Mouse (Mus musculus) myocyte (in vitro differentiated cells): ENCODE measurements around the gene Ssbp3. TPM values are rescaled to one million over a fixed set of nuclear protein-coding genes. Genes with fewer than 3 reads are reported as not detected.

Experiments used
- H3K27me3 ChIP-seq: one replicate; pipeline ENCODE4 v1.6.1; 2011; ENCODE audit not compliant: control insufficient read depth, insufficient read depth, insufficient read length
- H3K36me3 ChIP-seq: one replicate; pipeline ENCODE4 v1.6.1; 2011; ENCODE audit not compliant: control insufficient read depth, insufficient read depth
- H3K4me2 ChIP-seq: one replicate; pipeline ENCODE4 v1.6.1; 2011; ENCODE audit warnings: low read depth, control low read depth
- H3K4me3 ChIP-seq: one replicate; pipeline ENCODE4 v1.5.1; 2011; ENCODE audit warnings: mild to moderate bottlenecking, control low read depth, moderate library complexity
- H3K79me2 ChIP-seq: one replicate; pipeline ENCODE4 v1.6.1; 2011; ENCODE audit not compliant: control insufficient read depth, insufficient read depth
- H3ac ChIP-seq: one replicate; pipeline ENCODE4 v1.6.1; 2011; ENCODE audit not compliant: control insufficient read depth, insufficient read length
- CEBPB ChIP-seq: IDR thresholded peaks from 2 replicates; pipeline ENCODE4 v1.6.1; 2011; ENCODE audit warnings: mild to moderate bottlenecking, moderate library complexity; ENCODE audit not compliant: poor library complexity, insufficient read depth, severe bottlenecking
- E2F4 ChIP-seq: IDR thresholded peaks from one replicate; pipeline ENCODE4 v1.6.1; 2011; ENCODE audit warnings: mild to moderate bottlenecking, control low read depth, moderate library complexity; ENCODE audit not compliant: insufficient read depth
- MAX ChIP-seq: IDR thresholded peaks from one replicate; pipeline ENCODE4 v1.6.1; 2011; ENCODE audit warnings: low read depth, mild to moderate bottlenecking, control low read depth
- MYOD1 ChIP-seq, 3 experiments: IDR thresholded peaks; one replicate each; pipeline ENCODE4 v1.6.1; 2011; ENCODE audit warnings: control low read depth in 2 of 3, low read depth in 2 of 3, mild to moderate bottlenecking in 2 of 3, moderate library complexity in 1 of 3; ENCODE audit not compliant: insufficient read length in 2 of 3, control insufficient read depth in 1 of 3
- MYOG ChIP-seq, 3 experiments: IDR thresholded peaks; one replicate each; pipeline ENCODE4 v1.6.1; 2011; ENCODE audit warnings: control low read depth in 2 of 3, low read depth in 2 of 3, mild to moderate bottlenecking in 2 of 3; ENCODE audit not compliant: insufficient read length in 2 of 3, control insufficient read depth in 1 of 3, insufficient read depth in 1 of 3
- POLR2A ChIP-seq: IDR thresholded peaks from one replicate; pipeline ENCODE4 v1.6.1; 2011; ENCODE audit warnings: low read depth, mild to moderate bottlenecking, control low read depth, moderate library complexity; ENCODE audit not compliant: insufficient read length
- POLR2AphosphoS2 ChIP-seq: IDR thresholded peaks from one replicate; pipeline ENCODE4 v1.6.1; 2011; ENCODE audit warnings: low read depth, control low read depth; ENCODE audit not compliant: insufficient read length
- REST ChIP-seq: IDR thresholded peaks from one replicate; pipeline ENCODE4 v1.6.1; 2011; ENCODE audit warnings: mild to moderate bottlenecking, control low read depth, moderate library complexity; ENCODE audit not compliant: insufficient read depth, insufficient read length
- SRF ChIP-seq: IDR thresholded peaks from one replicate; pipeline ENCODE4 v1.6.1; 2011; ENCODE audit warnings: low read depth; ENCODE audit not compliant: control insufficient read depth, insufficient read length
- TCF12 ChIP-seq: IDR thresholded peaks from one replicate; pipeline ENCODE4 v1.6.1; 2011; ENCODE audit warnings: mild to moderate bottlenecking, control low read depth; ENCODE audit not compliant: poor library complexity, insufficient read depth, severe bottlenecking
- TCF3 ChIP-seq: IDR thresholded peaks from one replicate; pipeline ENCODE4 v1.6.1; 2011; ENCODE audit warnings: low read depth, control low read depth; ENCODE audit not compliant: insufficient read length
- USF1 ChIP-seq: IDR thresholded peaks from one replicate; pipeline ENCODE4 v1.6.1; 2011; ENCODE audit warnings: low read depth, mild to moderate bottlenecking, control low read depth, moderate library complexity
- polyA plus RNA-seq: library from polyadenylated mRNA; unstranded; fragments of >200 nt; fragmentation: generic; extraction: Trizol; gene quantifications from one replicate; pipeline ENCODE4 v1.2.1, GENCODE M21; 2012; ENCODE audit warnings: missing spikeins

The Ssbp3 gene
- polyA plus RNA-seq, 1 experiment, result 59.4 TPM

DNA sequence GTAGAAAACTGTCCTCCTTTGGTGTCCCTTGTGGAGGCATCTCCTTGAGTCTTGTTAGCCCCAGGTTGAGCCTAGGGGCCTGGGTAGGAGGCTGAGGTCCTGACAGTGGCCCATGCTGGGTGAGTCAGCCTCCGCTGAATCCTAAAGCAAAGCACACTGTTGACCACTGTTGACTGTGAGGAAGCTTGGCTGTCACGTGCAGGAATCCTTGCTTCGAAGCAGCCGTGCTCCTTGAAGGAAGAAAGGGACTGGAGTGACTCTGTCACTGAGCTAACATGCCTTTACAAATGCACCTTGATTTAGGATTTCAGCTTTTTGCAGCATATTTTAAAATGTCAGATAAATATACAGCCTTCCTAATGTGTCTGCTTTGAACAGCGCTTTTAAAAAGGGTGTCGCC is 64.8 kb downstream of the Ssbp3 start:
- no peaks in the 10 kb centered on the region for H3K36me3 ChIP-seq
- no peak for TF ChIP-seq E2F4
- no peak for TF ChIP-seq MAX
- TF ChIP-seq POLR2A, result no peak
- TF ChIP-seq REST, result no peak
- TF ChIP-seq USF1, result peak; percentile 66
- no peak for TF ChIP-seq MYOG (IDR thresholded peaks at IDR 0.05; ENCODE audit: control insufficient read depth in 1 of 3, insufficient read depth in 1 of 3, insufficient read length in 2 of 3, low read depth in 2 of 3)
- TF ChIP-seq MYOD1 (IDR thresholded peaks at IDR 0.05; ENCODE audit: control insufficient read depth in 1 of 3, insufficient read length in 2 of 3, low read depth in 2 of 3), result no peak
- no peak for TF ChIP-seq SRF
- no peak for TF ChIP-seq POLR2AphosphoS2
- peak overlapping the region; percentile 26 for H3K4me2 ChIP-seq
- no peak overlapping the region for H3ac ChIP-seq
- H3K27me3 ChIP-seq, result no peaks in the 10 kb centered on the region
- H3K4me3 ChIP-seq, result no peak overlapping the region
- H3K79me2 ChIP-seq, result peaks cover 89% of the 10 kb centered on the region

DNA sequence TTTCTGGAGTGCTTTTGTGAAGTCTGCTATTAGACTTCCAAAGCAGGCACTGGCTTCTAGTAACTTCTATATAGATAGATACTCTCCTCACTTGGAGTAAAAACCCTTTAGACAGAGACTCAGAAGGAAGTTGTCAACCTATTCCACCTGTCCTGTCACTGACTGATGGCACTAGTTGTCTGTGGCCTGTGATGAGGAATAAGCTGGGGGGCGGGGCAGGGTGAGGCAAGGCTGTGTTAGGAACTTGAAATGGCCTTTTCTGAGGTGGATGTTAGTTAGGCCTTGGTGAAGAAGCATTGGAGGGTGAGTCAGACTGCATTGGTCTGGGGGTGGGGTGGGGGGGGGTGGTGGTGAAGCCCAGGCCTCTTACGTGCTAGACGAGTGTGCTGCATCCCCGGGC is 65.4 kb downstream of the Ssbp3 start:
- H3K4me2 ChIP-seq, result peak overlapping the region; percentile 26
- no peaks in the 10 kb centered on the region for H3K27me3 ChIP-seq
- TF ChIP-seq MYOD1 (IDR thresholded peaks at IDR 0.05; ENCODE audit: control insufficient read depth in 1 of 3, insufficient read length in 2 of 3, low read depth in 2 of 3) (peak in 1 of 3 experiments; percentile 60), POLR2A (no peak), MYOG (IDR thresholded peaks at IDR 0.05; ENCODE audit: control insufficient read depth in 1 of 3, insufficient read depth in 1 of 3, insufficient read length in 2 of 3, low read depth in 2 of 3) (peak in 1 of 3 experiments; percentile 3), SRF (no peak), CEBPB (peak; percentile 45; the same call in 1 of the 2 replicates)
- H3ac ChIP-seq, result no peak overlapping the region
- no peak overlapping the region for H3K4me3 ChIP-seq
- H3K36me3 ChIP-seq, result no peaks in the 10 kb centered on the region
- H3K79me2 ChIP-seq, result peaks cover 89% of the 10 kb centered on the region

DNA sequence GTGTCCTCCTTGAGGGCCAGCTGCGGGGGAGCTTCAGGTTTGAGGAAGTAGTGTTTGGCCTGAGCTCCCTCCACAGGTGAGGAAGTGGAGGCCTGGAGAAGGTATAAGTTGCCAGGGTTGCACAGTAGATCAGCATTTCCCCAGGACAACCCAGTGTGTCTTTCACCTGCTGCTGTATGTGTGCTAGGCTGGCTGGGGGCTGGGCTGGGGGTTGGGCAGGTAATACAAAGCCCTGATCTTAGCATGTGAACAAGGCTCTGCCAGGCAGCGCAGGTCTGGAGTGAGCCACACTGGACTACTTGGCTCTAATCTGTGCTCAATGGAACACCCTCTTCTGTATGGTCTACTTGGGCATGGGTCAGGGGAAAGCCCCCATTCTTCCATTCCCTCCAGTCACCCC is 66.1 kb downstream of the Ssbp3 start:
- no peaks in the 10 kb centered on the region for H3K27me3 ChIP-seq
- TF ChIP-seq MYOD1 (IDR thresholded peaks at IDR 0.05; ENCODE audit: control insufficient read depth in 1 of 3, insufficient read length in 2 of 3, low read depth in 2 of 3), result peak in 1 of 3 experiments; percentile 17
- no peak for TF ChIP-seq MYOG (IDR thresholded peaks at IDR 0.05; ENCODE audit: control insufficient read depth in 1 of 3, insufficient read depth in 1 of 3, insufficient read length in 2 of 3, low read depth in 2 of 3)

DNA sequence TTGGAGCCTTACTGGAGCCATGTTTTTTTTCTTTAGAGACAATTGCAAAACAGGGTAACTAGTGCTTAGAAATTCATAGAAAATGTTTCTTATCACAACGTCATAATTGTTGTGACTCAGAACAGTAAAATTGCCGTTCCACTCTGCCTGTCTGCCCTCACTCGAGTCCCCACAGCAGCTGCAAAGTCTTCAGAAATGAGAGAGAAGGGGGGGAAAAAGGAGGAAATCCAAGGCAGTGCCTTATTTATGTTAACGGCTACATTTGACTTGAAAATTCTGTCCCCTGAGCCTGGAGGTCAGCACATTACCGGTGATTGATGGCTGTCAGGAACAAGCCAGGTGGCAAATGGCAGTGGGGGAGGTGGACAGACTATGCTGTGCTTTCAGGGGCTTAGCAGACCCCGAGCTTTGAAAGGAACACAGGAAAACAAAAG is 66.7 kb downstream of the Ssbp3 start:
- H3ac ChIP-seq, result no peak overlapping the region
- H3K4me3 ChIP-seq, result no peak overlapping the region
- no peaks in the 10 kb centered on the region for H3K27me3 ChIP-seq
- TF ChIP-seq CEBPB, result peak; percentile 45; the same call in 1 of the 2 replicates
- TF ChIP-seq MYOD1 (IDR thresholded peaks at IDR 0.05; ENCODE audit: control insufficient read depth in 1 of 3, insufficient read length in 2 of 3, low read depth in 2 of 3), result peak; percentile 66 to 88 (median 72)
- no peak for TF ChIP-seq SRF
- peak overlapping the region; percentile 58 for H3K4me2 ChIP-seq
- H3K36me3 ChIP-seq, result no peaks in the 10 kb centered on the region
- H3K79me2 ChIP-seq, result peaks cover 79% of the 10 kb centered on the region

More for the DNA sequence above, 66.1 kb downstream of the Ssbp3 start:
- peaks cover 85% of the 10 kb centered on the region for H3K79me2 ChIP-seq
- H3ac ChIP-seq, result no peak overlapping the region
- H3K4me3 ChIP-seq, result no peak overlapping the region
- H3K36me3 ChIP-seq, result no peaks in the 10 kb centered on the region
- H3K4me2 ChIP-seq, result peak overlapping the region; percentile 58

DNA sequence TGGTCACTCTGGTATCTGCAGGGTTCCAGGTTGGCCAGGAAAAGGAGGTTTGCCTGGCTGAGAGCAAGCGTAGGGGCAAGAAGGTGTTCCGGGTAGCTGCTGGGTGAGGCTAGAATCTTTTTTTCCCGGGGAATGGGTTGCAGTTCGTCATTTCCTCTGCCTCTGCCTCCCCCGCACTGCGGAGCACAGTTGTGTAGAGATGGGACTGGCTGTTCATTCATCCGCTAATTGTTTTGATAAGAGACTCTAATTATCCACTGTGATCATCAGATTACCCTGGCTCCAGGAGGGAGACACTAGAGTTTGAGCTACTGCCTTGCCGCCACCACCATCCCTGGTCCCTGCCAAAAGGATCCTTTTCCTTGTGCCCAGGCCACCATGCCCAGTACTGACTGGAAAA is 67.9 kb downstream of the Ssbp3 start:
- H3K4me2 ChIP-seq, result peak overlapping the region; percentile 58
- TF ChIP-seq CEBPB (no peak), E2F4 (no peak), USF1 (no peak), MYOG (IDR thresholded peaks at IDR 0.05; ENCODE audit: control insufficient read depth in 1 of 3, insufficient read depth in 1 of 3, insufficient read length in 2 of 3, low read depth in 2 of 3) (no peak), MAX (no peak), POLR2AphosphoS2 (no peak), REST (no peak), MYOD1 (IDR thresholded peaks at IDR 0.05; ENCODE audit: control insufficient read depth in 1 of 3, insufficient read length in 2 of 3, low read depth in 2 of 3) (no peak)
- no peak overlapping the region for H3K4me3 ChIP-seq
- no peaks in the 10 kb centered on the region for H3K27me3 ChIP-seq
- peaks cover 68% of the 10 kb centered on the region for H3K79me2 ChIP-seq
- H3ac ChIP-seq, result no peak overlapping the region
- H3K36me3 ChIP-seq, result no peaks in the 10 kb centered on the region

DNA sequence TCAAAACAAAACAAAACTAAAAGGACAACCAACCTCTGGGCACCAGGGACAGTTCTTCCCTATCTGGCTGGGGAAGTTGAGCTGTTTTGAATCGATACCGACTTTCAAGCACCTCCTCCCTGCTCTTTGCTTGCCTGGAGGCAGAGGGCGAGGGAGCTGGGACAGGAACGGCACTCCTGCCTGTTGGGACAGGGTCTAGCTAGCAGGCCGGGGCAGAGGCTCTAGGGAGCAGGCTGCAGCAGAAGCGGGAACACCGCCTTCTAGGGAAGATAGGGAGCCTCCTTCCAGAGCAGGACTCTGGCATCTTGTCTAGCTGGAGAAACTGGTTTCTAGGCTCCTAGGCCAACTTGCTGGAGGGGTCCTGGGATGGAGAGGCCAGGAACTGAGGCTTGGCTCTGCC is 70.2 kb downstream of the Ssbp3 start:
- no peak overlapping the region for H3K4me2 ChIP-seq
- TF ChIP-seq POLR2A, result no peak
- TF ChIP-seq TCF12, result no peak
- no peak for TF ChIP-seq SRF
- TF ChIP-seq MAX, result no peak
- TF ChIP-seq POLR2AphosphoS2, result no peak
- TF ChIP-seq CEBPB, result no peak
- no peak for TF ChIP-seq MYOG (IDR thresholded peaks at IDR 0.05; ENCODE audit: control insufficient read depth in 1 of 3, insufficient read depth in 1 of 3, insufficient read length in 2 of 3, low read depth in 2 of 3)
- TF ChIP-seq REST, result no peak
- no peak for TF ChIP-seq USF1
- TF ChIP-seq MYOD1 (IDR thresholded peaks at IDR 0.05; ENCODE audit: control insufficient read depth in 1 of 3, insufficient read length in 2 of 3, low read depth in 2 of 3), result no peak
- TF ChIP-seq E2F4, result no peak
- TF ChIP-seq TCF3, result no peak
- H3ac ChIP-seq, result no peak overlapping the region
- no peak overlapping the region for H3K4me3 ChIP-seq
- peaks cover 54% of the 10 kb centered on the region for H3K79me2 ChIP-seq
- no peaks in the 10 kb centered on the region for H3K36me3 ChIP-seq
- H3K27me3 ChIP-seq, result no peaks in the 10 kb centered on the region
